Mouse (Mus musculus) heart, postnatal 25 days (tissue): ENCODE measurements around the gene Nlgn2. TPM values are rescaled to one million over a fixed set of nuclear protein-coding genes. Genes with fewer than 3 reads are reported as not detected.
A peak's percentile ranks its signal among the peaks of the same experiment; 100 is the strongest.

Source experiments
- DNase-seq: peaks from one replicate; pipeline ENCODE4 v3.0.0; 2022; ENCODE audit warnings: low spot score
- intact Hi-C: fragments of 180-260 bp; cut with DNase I; formaldehyde crosslinking; loops from one replicate; pipeline ENCODE4 v1.15.1; 2025
- total RNA-seq, 2 experiments: library from RNA; stranded (reverse); gene quantifications; 2 replicates each; pipeline ENCODE4 v1.2.3; 2021

Nlgn2 gene
- total RNA-seq, result 1 to 10 TPM; 4.4 to 5.4 TPM

GRCm38 (mm10) chr11:69837604-69837951, at the start of gene Nlgn2:
TSS of gene Nlgn2 (minus strand) at chr11:69837784.
- intact Hi-C loops, result loop anchor here (2.0 kb wide), 1 partner anchor 39 kb away; no protein-coding TSS in a partner anchor
- DNase-seq, result no peak

GRCm38 (mm10) chr11:69886907-69887635, 49.5 kb upstream of the Nlgn2 start:
- intact Hi-C loops, result no loop called here
- DNase-seq, result no peak

GRCm38 (mm10) chr11:69884663-69885062, 47.1 kb upstream of the Nlgn2 start:
- DNase-seq, result no peak
- intact Hi-C loops, result no loop called here

- DNase-seq, result no peak
- intact Hi-C loops, result no loop called here
Measured at GRCm38 (mm10) chr11:69884240-69884639, 46.7 kb upstream of the Nlgn2 start.

GRCm38 (mm10) chr11:69883527-69884151, 46.1 kb upstream of the Nlgn2 start:
- intact Hi-C loops, result loop anchor here (2.0 kb wide), 1 partner anchor 15 kb away; no protein-coding TSS in a partner anchor
- DNase-seq, result no peak

- intact Hi-C loops, result loop anchor here (2.0 kb wide), 1 partner anchor 16 kb away; no protein-coding TSS in a partner anchor
- DNase-seq, result no peak
Measured at GRCm38 (mm10) chr11:69883066-69883465, 45.5 kb upstream of the Nlgn2 start.

GRCm38 (mm10) chr11:69881787-69882670, 44.4 kb upstream of the Nlgn2 start:
- intact Hi-C loops, result loop anchor here (2.0 kb wide), 2 partner anchors 17 to 37 kb away; no protein-coding TSS in a partner anchor
- DNase-seq, result no peak

- intact Hi-C loops, result loop anchor here (2.0 kb wide), 1 partner anchor 38 kb away; no protein-coding TSS in a partner anchor
Measured at GRCm38 (mm10) chr11:69880853-69881603, 43.4 kb upstream of the Nlgn2 start, which contains the start of gene Kctd11. TSS of gene Kctd11 (minus strand) at chr11:69881406.

GRCm38 (mm10) chr11:69880506-69880852, 42.9 kb upstream of the Nlgn2 start:
- no peak for DNase-seq
- intact Hi-C loops, result loop anchor here (2.0 kb wide), 1 partner anchor 38 kb away; no protein-coding TSS in a partner anchor

More at GRCm38 (mm10) chr11:69880853-69881603, 43.4 kb upstream of the Nlgn2 start, which contains the start of gene Kctd11:
- DNase-seq, result peak; percentile 95

GRCm38 (mm10) chr11:69879711-69880110, 42.1 kb upstream of the Nlgn2 start:
- DNase-seq, result no peak
- intact Hi-C loops, result loop anchor here (2.0 to 10.0 kb wide), 4 partner anchors 39 to 225 kb away; partner anchors contain the start of genes Senp3, Sox15 and Tnfsf13

GRCm38 (mm10) chr11:69878952-69879351, 41.4 kb upstream of the Nlgn2 start:
- no peak for DNase-seq

GRCm38 (mm10) chr11:69878399-69878798, 40.8 kb upstream of the Nlgn2 start:
- intact Hi-C loops, result loop anchor here (2.0 to 10.0 kb wide), 3 partner anchors 72 to 224 kb away; partner anchors contain the start of genes Senp3, Sox15 and Tnfsf13
- no peak for DNase-seq

More at GRCm38 (mm10) chr11:69878952-69879351, 41.4 kb upstream of the Nlgn2 start:
- intact Hi-C loops, result loop anchor here (2.0 to 10.0 kb wide), 3 partner anchors 72 to 224 kb away; partner anchors contain the start of genes Senp3, Sox15 and Tnfsf13

- intact Hi-C loops, result loop anchor here (2.0 to 10.0 kb wide), 7 partner anchors 23 to 223 kb away; partner anchors contain the start of genes Senp3, Sox15 and Tnfsf13
- no peak for DNase-seq
Measured at GRCm38 (mm10) chr11:69877878-69878277, 40.3 kb upstream of the Nlgn2 start, which contains the start of gene Tmem95. TSS of gene Tmem95 (minus strand) at chr11:69878018.

GRCm38 (mm10) chr11:69876867-69877266, 39.3 kb upstream of the Nlgn2 start:
- DNase-seq, result peak; percentile 78
- intact Hi-C loops, result loop anchor here (2.0 to 10.0 kb wide), 6 partner anchors 22 to 222 kb away; partner anchors contain the start of genes Senp3, Sox15 and Tnfsf13

- intact Hi-C loops, result loop anchor here (2.0 to 10.0 kb wide), 6 partner anchors 21 to 221 kb away; partner anchors contain the start of genes Senp3, Sox15 and Tnfsf13
- DNase-seq, result peak; percentile 72
Measured at GRCm38 (mm10) chr11:69876186-69876585, 38.6 kb upstream of the Nlgn2 start.

GRCm38 (mm10) chr11:69872451-69872850, 34.9 kb upstream of the Nlgn2 start:
- intact Hi-C loops, result loop anchor here (10.0 kb wide), 2 partner anchors 188 to 218 kb away; partner anchors contain the start of genes Senp3, Sox15 and Tnfsf13
- no peak for DNase-seq

- DNase-seq, result no peak
- intact Hi-C loops, result loop anchor here (10.0 kb wide), 2 partner anchors 187 to 217 kb away; partner anchors contain the start of genes Senp3, Sox15 and Tnfsf13
Measured at GRCm38 (mm10) chr11:69871822-69872221, 34.2 kb upstream of the Nlgn2 start.
